Mouse (Mus musculus) kidney, adult 2 months (tissue): Measurements from ENCODE around the gene Gpr160. TPM values are rescaled to one million over a fixed set of nuclear protein-coding genes. Genes with fewer than 3 reads are reported as not detected.
"Not testable (repeated sequence)": the region's sequence is repeated elsewhere in the genome, so short reads cannot be mapped to it uniquely, and the experiment has no call there.

Experiments
- DNase-seq: peaks from one replicate; pipeline ENCODE4 v3.0.0; 2021
- H3K27ac ChIP-seq: fragments of 200-500 bp; 2 replicates; pipeline ENCODE4 v1.5.1; 2012; ENCODE audit warnings: low read depth, low read length, control low read depth, inconsistent platforms; ENCODE audit not compliant: insufficient read depth
- H3K27me3 ChIP-seq: fragments of 200-500 bp; replicated peaks from 2 replicates; pipeline ENCODE4 v1.6.1; 2012; ENCODE audit warnings: mild to moderate bottlenecking, moderate library complexity, low read length, inconsistent platforms; ENCODE audit not compliant: control insufficient read depth, insufficient read depth
- H3K36me3 ChIP-seq: fragments of 200-500 bp; 2 replicates; pipeline ENCODE4 v1.6.1; 2012; ENCODE audit warnings: mild to moderate bottlenecking, moderate library complexity, low read length, inconsistent platforms; ENCODE audit not compliant: control insufficient read depth, insufficient read depth
- H3K4me1 ChIP-seq: fragments of 200-500 bp; 2 replicates; pipeline ENCODE4 v1.6.1; 2011; ENCODE audit warnings: low read length; ENCODE audit not compliant: control insufficient read depth, insufficient read depth
- H3K4me3 ChIP-seq: fragments of 200-500 bp; 2 replicates; pipeline ENCODE4 v1.5.1; 2011; ENCODE audit warnings: mild to moderate bottlenecking, low read depth, low read length, control low read depth; ENCODE audit not compliant: insufficient read depth
- CTCF ChIP-seq: fragments of 200-500 bp; conservative IDR thresholded peaks from 2 replicates; pipeline ENCODE4 v1.5.1; 2011; ENCODE audit warnings: low read depth, mild to moderate bottlenecking, control low read depth, low read length, moderate library complexity, mixed read lengths; ENCODE audit not compliant: insufficient read depth, insufficient read length
- POLR2A ChIP-seq: fragments of 200-500 bp; IDR thresholded peaks from one replicate; pipeline ENCODE4 v1.6.1; 2011; ENCODE audit warnings: low read depth, low read length, control low read depth
- WGBS: fragments of 180-500 bp; shearing (Covaris S2); methylation state at CpG from one replicate; pipeline ENCODE4 v1.1.7; 2018; 5-methylcytosine and 5-hydroxymethylcytosine counted together
- polyA plus RNA-seq: library from polyadenylated mRNA; depleted of rRNA; stranded (reverse); fragments of >200 nt; gene quantifications from 2 replicates; pipeline ENCODE4 v1.2.3, GENCODE M21; 2012

The Gpr160 gene
- polyA plus RNA-seq, 1 experiment = 38.3 TPM

DNA sequence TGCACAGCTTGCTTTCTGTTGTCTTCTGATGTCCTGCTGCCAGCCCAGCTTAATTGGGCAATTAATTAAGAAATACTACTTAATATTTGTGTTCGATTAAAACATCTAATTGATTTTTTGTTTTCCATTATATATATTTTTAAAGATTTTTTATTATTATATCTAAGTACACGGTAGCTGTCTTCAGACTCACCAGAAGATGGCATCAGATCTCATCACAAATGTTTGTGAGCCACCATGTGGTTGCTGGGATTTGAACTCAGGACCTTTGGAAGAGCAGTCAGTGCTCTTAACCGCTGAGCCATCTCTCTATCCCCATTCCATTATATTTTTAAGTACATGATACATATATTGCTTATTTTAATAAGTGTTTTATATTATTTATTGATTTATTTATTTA is 22.5 kb upstream of the Gpr160 start:
- WGBS = 90% methylated on average over 3 of the region's 3 CpGs

DNA sequence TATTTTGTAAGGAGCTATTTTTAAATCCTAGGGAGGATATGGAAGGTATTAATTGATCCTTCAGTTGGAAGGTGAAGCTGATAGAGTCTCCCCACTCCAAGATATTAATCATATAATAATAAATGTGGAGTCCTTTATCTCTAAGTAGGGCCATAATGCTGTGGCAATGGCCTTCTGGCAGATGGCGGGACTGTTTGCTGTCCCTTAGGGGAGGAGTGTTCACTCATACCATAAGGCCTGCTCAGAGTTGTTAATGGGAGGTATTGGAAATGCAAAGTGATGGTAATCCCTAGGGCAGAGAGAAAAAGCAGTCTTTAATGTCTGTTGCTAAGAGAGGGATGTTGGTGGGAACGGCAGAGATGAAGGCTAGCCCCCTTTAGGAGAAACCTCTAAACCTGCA is 10.0 kb upstream of the Gpr160 start:
- DNase-seq = no peak
- Histone ChIP-seq H3K4me3 (no peak overlapping the region), H3K27me3 (no peaks in the 10 kb centered on the region), H3K27ac (no peak overlapping the region), H3K36me3 (no peaks in the 10 kb centered on the region), H3K4me1 (peaks cover 16% of the 10 kb centered on the region; the same call in 1 of the 2 replicates)
- 78% methylated on average over 2 of the region's 2 CpGs for WGBS
- TF ChIP-seq CTCF (no peak), POLR2A (no peak)

More for the DNA sequence above, 22.5 kb upstream of the Gpr160 start:
- Histone ChIP-seq H3K4me1 (peaks cover 6% of the 10 kb centered on the region; the same call in 1 of the 2 replicates), H3K36me3 (no peaks in the 10 kb centered on the region), H3K4me3 (no peak overlapping the region), H3K27me3 (no peaks in the 10 kb centered on the region), H3K27ac (no peak overlapping the region)
- no peak for DNase-seq
- TF ChIP-seq POLR2A = no peak
- no peak for TF ChIP-seq CTCF

GRCm38 (mm10) chr3:30847413-30847812 is 8.3 kb upstream of the Gpr160 start:
- WGBS = 42% methylated on average over 1 of the region's 1 CpGs
- Histone ChIP-seq H3K27ac (0 out of 2 replicates have a peak overlapping the region, but pooled peaks have one; percentile 16), H3K4me1 (peaks cover 16% of the 10 kb centered on the region; the same call in 1 of the 2 replicates), H3K4me3 (no peak overlapping the region), H3K27me3 (no peaks in the 10 kb centered on the region), H3K36me3 (no peaks in the 10 kb centered on the region)
- no peak for TF ChIP-seq POLR2A
- TF ChIP-seq CTCF = no peak
- peak; percentile 56 for DNase-seq

DNA sequence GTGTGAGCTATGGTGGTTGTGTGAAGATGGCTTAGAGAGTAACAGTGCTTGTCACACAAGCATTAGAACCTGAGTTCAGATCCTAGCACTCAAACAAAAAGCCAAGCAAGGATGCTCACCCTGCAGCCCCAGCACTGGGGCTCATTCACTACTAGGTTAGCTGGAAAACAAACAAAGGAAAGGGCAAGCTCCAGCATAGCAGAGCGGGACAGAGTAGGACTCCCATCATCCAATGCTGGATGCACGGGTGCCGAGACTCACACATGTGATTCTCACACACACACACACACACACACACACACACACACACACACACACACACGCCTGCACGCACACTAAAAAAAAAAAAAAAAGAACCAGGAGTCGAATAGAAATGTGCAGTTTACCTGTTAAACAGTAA is 4.3 kb upstream of the Gpr160 start:
- WGBS = 70% methylated on average over 5 of the region's 6 CpGs
- Histone ChIP-seq H3K36me3 (no peaks in the 10 kb centered on the region), H3K27me3 (no peaks in the 10 kb centered on the region), H3K4me3 (no peak overlapping the region), H3K27ac (no peak overlapping the region), H3K4me1 (peaks cover 18% of the 10 kb centered on the region; the same call in 1 of the 2 replicates)
- TF ChIP-seq CTCF = no peak
- TF ChIP-seq POLR2A = no peak
- peak; percentile 59 for DNase-seq

DNA sequence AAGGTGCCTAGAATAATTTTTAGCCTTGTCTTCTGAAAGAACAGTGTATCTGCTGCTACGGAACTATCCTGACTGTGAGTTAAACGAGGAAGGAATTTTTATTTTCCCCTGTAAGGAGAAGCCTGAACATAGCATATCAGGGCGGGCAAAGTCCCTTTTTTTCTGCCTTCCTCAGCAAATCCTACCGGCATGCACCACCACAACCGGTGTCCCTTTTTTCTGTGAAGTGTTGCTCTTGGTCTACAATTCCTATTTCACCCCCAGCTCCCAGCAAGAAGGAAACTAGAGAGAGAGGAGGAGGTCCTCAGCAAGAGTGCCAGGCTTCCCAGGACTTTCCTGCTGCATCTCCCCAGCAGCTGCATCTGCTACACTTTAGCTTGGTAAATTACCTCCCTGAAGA is 2.2 kb upstream of the Gpr160 start:
- 54% methylated on average over 5 of the region's 5 CpGs for WGBS
- peaks cover 6% of the 10 kb centered on the region; the same call in 1 of the 2 replicates for H3K4me1 ChIP-seq
- TF ChIP-seq POLR2A = no peak
- TF ChIP-seq CTCF = no peak
- no peak overlapping the region for H3K27ac ChIP-seq
- no peak overlapping the region for H3K4me3 ChIP-seq
- no peaks in the 10 kb centered on the region for H3K36me3 ChIP-seq
- no peaks in the 10 kb centered on the region for H3K27me3 ChIP-seq
- DNase-seq = peak; percentile 55

DNA sequence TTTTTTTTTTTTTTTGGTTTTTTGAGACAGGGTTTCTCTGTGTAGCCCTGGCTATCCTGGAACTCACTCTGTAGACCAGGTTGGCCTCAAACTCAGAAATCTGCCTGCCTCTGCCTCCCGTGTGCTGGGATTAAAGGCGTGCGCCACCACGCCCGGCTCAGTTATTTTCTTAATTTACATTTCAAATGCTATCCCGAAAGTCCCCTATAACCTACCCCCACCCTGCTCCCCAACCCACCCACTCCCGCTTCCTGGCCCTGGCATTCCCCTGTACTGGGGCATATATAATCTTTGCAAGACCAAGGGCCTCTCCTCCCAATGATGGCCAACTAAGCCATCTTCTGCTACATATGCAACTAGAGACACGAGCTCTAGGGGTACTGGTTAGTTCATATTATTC is 3.8 kb downstream of the Gpr160 start:
- not testable (repeated sequence) for H3K36me3 ChIP-seq, H3K4me1 ChIP-seq, DNase-seq, H3K27me3 ChIP-seq, H3K27ac ChIP-seq, H3K4me3 ChIP-seq
- WGBS = 94% methylated on average over 8 of the region's 8 CpGs

DNA sequence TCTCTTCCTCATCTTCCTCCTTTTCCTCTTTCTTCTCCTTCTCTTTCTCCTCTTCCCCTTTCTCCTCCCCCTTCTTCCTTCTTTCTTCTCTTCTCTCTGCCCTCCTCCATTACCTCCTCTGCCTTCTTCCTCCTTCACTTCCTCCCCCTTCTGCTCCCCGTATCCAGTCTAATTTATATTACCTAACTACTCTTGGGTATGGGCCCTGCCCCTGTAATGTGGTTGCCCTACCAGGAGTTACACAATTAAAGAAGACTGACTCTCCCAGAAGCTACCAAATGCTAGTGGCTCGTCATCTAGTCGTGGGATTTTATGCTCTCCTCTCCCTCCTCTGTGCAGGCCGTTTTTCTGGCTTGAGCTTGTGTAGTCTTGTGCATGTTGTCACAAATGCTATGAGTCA is 5.0 kb downstream of the Gpr160 start:
- no peak for DNase-seq
- TF ChIP-seq POLR2A = no peak
- TF ChIP-seq CTCF = no peak
- H3K4me1 ChIP-seq = no peaks in the 10 kb centered on the region; the same call in 1 of the 2 replicates
- no peak overlapping the region for H3K4me3 ChIP-seq
- no peaks in the 10 kb centered on the region for H3K36me3 ChIP-seq
- 67% methylated on average over 4 of the region's 4 CpGs for WGBS
- H3K27me3 ChIP-seq = no peaks in the 10 kb centered on the region
- no peak overlapping the region for H3K27ac ChIP-seq

DNA sequence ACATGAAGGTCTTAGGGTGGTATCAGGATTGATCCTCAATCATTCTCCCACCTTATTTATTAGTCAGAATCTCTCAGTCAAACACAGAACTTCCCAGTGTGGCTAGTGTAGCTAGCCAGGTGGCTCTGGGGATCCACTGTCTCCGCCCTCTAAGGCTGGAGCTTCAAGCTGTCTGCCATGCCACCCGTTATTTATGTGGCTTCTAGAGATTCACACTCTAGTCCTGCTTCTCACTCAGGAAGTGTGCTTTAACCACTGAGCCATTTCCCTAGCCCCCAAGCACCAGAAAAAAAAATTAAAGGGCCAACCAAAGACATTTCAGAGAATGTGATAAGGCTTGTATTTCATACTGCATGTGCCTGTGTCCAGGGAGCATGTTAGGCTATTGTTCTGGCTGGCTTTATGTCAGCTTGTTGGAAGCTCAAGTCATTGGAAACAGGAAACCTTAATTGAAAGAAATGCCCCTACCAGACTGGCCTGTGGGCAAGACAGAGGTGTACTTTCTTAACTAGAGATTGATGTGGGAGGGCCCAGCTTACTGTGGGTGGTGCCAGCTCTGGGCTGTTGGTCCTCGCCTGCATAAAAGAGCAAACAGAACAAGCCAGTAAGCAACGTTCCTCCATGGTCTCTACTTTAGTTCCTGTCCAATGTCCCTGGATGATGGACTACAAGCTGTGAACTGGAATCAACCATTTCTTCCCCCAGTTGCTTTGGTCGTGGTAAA is 8.1 kb downstream of the Gpr160 start:
- DNase-seq = no peak
- Histone ChIP-seq H3K4me3 (no peak overlapping the region), H3K36me3 (no peaks in the 10 kb centered on the region), H3K4me1 (peaks cover 4% of the 10 kb centered on the region; the same call in 1 of the 2 replicates), H3K27me3 (no peaks in the 10 kb centered on the region), H3K27ac (peak overlapping the region; percentile 19; the same call in 1 of the 2 replicates)
- 58% methylated on average over 5 of the region's 5 CpGs for WGBS
- no peak for TF ChIP-seq CTCF
- no peak for TF ChIP-seq POLR2A
